Mouse (Mus musculus) cerebellum, adult 2 months (tissue): ENCODE data around the gene Gm28053.

Experiments used
- CTCF ChIP-seq: fragments of 200-500 bp; IDR thresholded peaks from 2 replicates; pipeline ENCODE4 v1.5.1; 2011; ENCODE audit warnings: low read depth, mild to moderate bottlenecking, control low read depth, low read length, moderate library complexity, borderline replicate concordance; ENCODE audit not compliant: insufficient read depth
- POLR2A ChIP-seq: fragments of 200-500 bp; IDR thresholded peaks from 2 replicates; pipeline ENCODE4 v1.6.1; 2011; ENCODE audit warnings: low read length, control low read depth, borderline replicate concordance; ENCODE audit not compliant: insufficient read depth

- TF ChIP-seq CTCF, result no peak
- TF ChIP-seq POLR2A, result no peak
These were observed 36.8 kb upstream of the Gm28053 start for GRCm38 (mm10) chr6:48681472-48682090.
